Mouse (Mus musculus): ENCODE data around the gene Zfp759. TPM values are rescaled to one million over a fixed set of nuclear protein-coding genes. Genes with fewer than 3 reads are reported as not detected.
A peak's percentile ranks its signal among the peaks of the same experiment; 100 is the strongest.
"Not testable (repeated sequence)": the region's sequence is repeated elsewhere in the genome, so short reads cannot be mapped to it uniquely, and the experiment has no call there.

Gene Zfp759
- polyA plus RNA-seq, 1 experiment from 2014 or later = 2.4 TPM

- H3K4me2 ChIP-seq (ENCODE audit: low read depth) = peak overlapping the region; percentile 73
- WGBS = 7% methylated on average over 9 of the region's 9 CpGs
- H3K27ac ChIP-seq (ENCODE audit: low read depth, low read length) = no peak overlapping the region
- no peaks in the 10 kb centered on the region for H3K4me1 ChIP-seq (ENCODE audit: control insufficient read depth, insufficient read depth, low read length)
- no peaks in the 10 kb centered on the region for H3K36me3 ChIP-seq (ENCODE audit: control insufficient read depth, insufficient read depth, low read length)
- no peak overlapping the region; the same call in 1 of the 2 replicates for H3K9ac ChIP-seq (ENCODE audit: low read length)
- H3K27me3 ChIP-seq (ENCODE audit: control insufficient read depth, insufficient read depth, low read length) = no peaks in the 10 kb centered on the region
- peak; percentile 55; the same call in 1 of the 2 replicates for ATAC-seq (ENCODE audit: insufficient read depth, low FRiP score, low TSS enrichment)
- H3K4me3 ChIP-seq (ENCODE audit: low read depth, low read length) = peak overlapping the region; percentile 59
- no peaks in the 10 kb centered on the region for H3K9me3 ChIP-seq (ENCODE audit: control insufficient read depth, low read length)
- no peak for DNase-seq (ENCODE audit: low spot score)
Observed at GRCm38 (mm10) chr13:67108821-67109206, 12.6 kb upstream of the Zfp759 start.

GRCm38 (mm10) chr13:67112096-67112495 is 9.4 kb upstream of the Zfp759 start:
- H3K4me1 ChIP-seq (ENCODE audit: control insufficient read depth, insufficient read depth, low read length) = no peaks in the 10 kb centered on the region
- no peak overlapping the region for H3K4me3 ChIP-seq (ENCODE audit: low read depth, low read length)
- H3K27ac ChIP-seq (ENCODE audit: low read depth, low read length) = no peak overlapping the region
- H3K4me2 ChIP-seq (ENCODE audit: low read depth) = no peak overlapping the region
- WGBS = 84% methylated on average over 12 of the region's 12 CpGs
- ATAC-seq (ENCODE audit: insufficient read depth, low FRiP score, low TSS enrichment) = no peak
- H3K9ac ChIP-seq (ENCODE audit: low read length) = no peak overlapping the region
- no peaks in the 10 kb centered on the region for H3K27me3 ChIP-seq (ENCODE audit: control insufficient read depth, insufficient read depth, low read length)
- H3K9me3 ChIP-seq (ENCODE audit: control insufficient read depth, low read length) = no peaks in the 10 kb centered on the region
- H3K36me3 ChIP-seq (ENCODE audit: control insufficient read depth, insufficient read depth, low read length) = no peaks in the 10 kb centered on the region
- DNase-seq (ENCODE audit: low spot score) = no peak

- WGBS = 96% methylated on average over 2 of the region's 2 CpGs
- DNase-seq (ENCODE audit: low spot score) = no peak
- Histone ChIP-seq H3K4me2 (ENCODE audit: low read depth) (no peak overlapping the region), H3K9me3 (ENCODE audit: control insufficient read depth, low read length) (no peaks in the 10 kb centered on the region), H3K4me3 (ENCODE audit: low read depth, low read length) (no peak overlapping the region), H3K27me3 (ENCODE audit: control insufficient read depth, insufficient read depth, low read length) (no peaks in the 10 kb centered on the region), H3K4me1 (ENCODE audit: control insufficient read depth, insufficient read depth, low read length) (no peaks in the 10 kb centered on the region), H3K9ac (ENCODE audit: low read length) (no peak overlapping the region), H3K36me3 (ENCODE audit: control insufficient read depth, insufficient read depth, low read length) (no peaks in the 10 kb centered on the region), H3K27ac (ENCODE audit: low read depth, low read length) (no peak overlapping the region)
- no peak for ATAC-seq (ENCODE audit: insufficient read depth, low FRiP score, low TSS enrichment)
Observed at GRCm38 (mm10) chr13:67113287-67113686, 8.2 kb upstream of the Zfp759 start.

- not testable (repeated sequence) for H3K4me1 ChIP-seq (ENCODE audit: control insufficient read depth, insufficient read depth, low read length); H3K27ac ChIP-seq (ENCODE audit: low read depth, low read length); H3K36me3 ChIP-seq (ENCODE audit: control insufficient read depth, insufficient read depth, low read length); H3K27me3 ChIP-seq (ENCODE audit: control insufficient read depth, insufficient read depth, low read length); H3K9ac ChIP-seq (ENCODE audit: low read length); H3K4me3 ChIP-seq (ENCODE audit: low read depth, low read length); DNase-seq (ENCODE audit: low spot score); H3K9me3 ChIP-seq (ENCODE audit: control insufficient read depth, low read length); H3K4me2 ChIP-seq (ENCODE audit: low read depth); ATAC-seq (ENCODE audit: insufficient read depth, low FRiP score, low TSS enrichment)
- 95% methylated on average over 8 of the region's 8 CpGs for WGBS
Observed at GRCm38 (mm10) chr13:67116163-67116562, 5.3 kb upstream of the Zfp759 start, which contains the start of gene Rslcan18. Gene Rslcan18 (minus strand): TSS chr13:67116263.

- Histone ChIP-seq H3K27ac (ENCODE audit: low read depth, low read length) (no peak overlapping the region), H3K4me1 (ENCODE audit: control insufficient read depth, insufficient read depth, low read length) (no peaks in the 10 kb centered on the region), H3K4me3 (ENCODE audit: low read depth, low read length) (no peak overlapping the region), H3K4me2 (ENCODE audit: low read depth) (no peak overlapping the region), H3K9ac (ENCODE audit: low read length) (no peak overlapping the region), H3K27me3 (ENCODE audit: control insufficient read depth, insufficient read depth, low read length) (no peaks in the 10 kb centered on the region), H3K9me3 (ENCODE audit: control insufficient read depth, low read length) (no peaks in the 10 kb centered on the region), H3K36me3 (ENCODE audit: control insufficient read depth, insufficient read depth, low read length) (no peaks in the 10 kb centered on the region; the same call in 1 of the 2 replicates)
- 88% methylated on average over 1 of the region's 1 CpGs for WGBS
- ATAC-seq (ENCODE audit: insufficient read depth, low FRiP score, low TSS enrichment) (no peak), DNase-seq (ENCODE audit: low spot score) (no peak)
Observed at GRCm38 (mm10) chr13:67124460-67124859, 3.0 kb downstream of the Zfp759 start.

GRCm38 (mm10) chr13:67127507-67127906 is 6.0 kb downstream of the Zfp759 start:
- H3K4me1 ChIP-seq (ENCODE audit: control insufficient read depth, insufficient read depth, low read length); H3K27ac ChIP-seq (ENCODE audit: low read depth, low read length); H3K27me3 ChIP-seq (ENCODE audit: control insufficient read depth, insufficient read depth, low read length); H3K9ac ChIP-seq (ENCODE audit: low read length); H3K36me3 ChIP-seq (ENCODE audit: control insufficient read depth, insufficient read depth, low read length); H3K4me3 ChIP-seq (ENCODE audit: low read depth, low read length); DNase-seq (ENCODE audit: low spot score); H3K9me3 ChIP-seq (ENCODE audit: control insufficient read depth, low read length); H3K4me2 ChIP-seq (ENCODE audit: low read depth): not testable (repeated sequence)
- 78% methylated on average over 10 of the region's 10 CpGs for WGBS
- ATAC-seq (ENCODE audit: insufficient read depth, low FRiP score, low TSS enrichment) = peak; percentile 14

GRCm38 (mm10) chr13:67128038-67128721 is 6.7 kb downstream of the Zfp759 start:
- H3K27me3 ChIP-seq (ENCODE audit: control insufficient read depth, insufficient read depth, low read length) = no peaks in the 10 kb centered on the region
- DNase-seq (ENCODE audit: low spot score) (peak; percentile 85), ATAC-seq (ENCODE audit: insufficient read depth, low FRiP score, low TSS enrichment) (peak; percentile 96)
- no peak overlapping the region for H3K27ac ChIP-seq (ENCODE audit: low read depth, low read length)
- peak overlapping the region; percentile 78 for H3K9ac ChIP-seq (ENCODE audit: low read length)
- H3K36me3 ChIP-seq (ENCODE audit: control insufficient read depth, insufficient read depth, low read length) = no peaks in the 10 kb centered on the region; the same call in 1 of the 2 replicates
- H3K9me3 ChIP-seq (ENCODE audit: control insufficient read depth, low read length) = no peaks in the 10 kb centered on the region
- H3K4me3 ChIP-seq (ENCODE audit: low read depth, low read length) = peak overlapping the region; percentile 69
- WGBS = under 1% methylated on average over 18 of the region's 18 CpGs
- H3K4me2 ChIP-seq (ENCODE audit: low read depth) = peak overlapping the region; percentile 66
- H3K4me1 ChIP-seq (ENCODE audit: control insufficient read depth, insufficient read depth, low read length) = no peaks in the 10 kb centered on the region

GRCm38 (mm10) chr13:67166122-67166521 is 44.7 kb downstream of the Zfp759 start:
- H3K27me3 ChIP-seq (ENCODE audit: control insufficient read depth, insufficient read depth, low read length); H3K9ac ChIP-seq (ENCODE audit: low read length); ATAC-seq (ENCODE audit: insufficient read depth, low FRiP score, low TSS enrichment); H3K4me1 ChIP-seq (ENCODE audit: control insufficient read depth, insufficient read depth, low read length); DNase-seq (ENCODE audit: low spot score); H3K27ac ChIP-seq (ENCODE audit: low read depth, low read length); H3K4me3 ChIP-seq (ENCODE audit: low read depth, low read length); H3K9me3 ChIP-seq (ENCODE audit: control insufficient read depth, low read length); H3K36me3 ChIP-seq (ENCODE audit: control insufficient read depth, insufficient read depth, low read length); H3K4me2 ChIP-seq (ENCODE audit: low read depth): not testable (repeated sequence)
- WGBS = 65% methylated on average over 4 of the region's 4 CpGs

GRCm38 (mm10) chr13:67172991-67173722 is 51.7 kb downstream of the Zfp759 start, which contains the start of gene Rsl1:
Gene Rsl1 (plus strand): TSS chr13:67173182.
- H3K27ac ChIP-seq (ENCODE audit: low read depth, low read length); H3K27me3 ChIP-seq (ENCODE audit: control insufficient read depth, insufficient read depth, low read length); H3K4me1 ChIP-seq (ENCODE audit: control insufficient read depth, insufficient read depth, low read length); H3K36me3 ChIP-seq (ENCODE audit: control insufficient read depth, insufficient read depth, low read length); H3K9me3 ChIP-seq (ENCODE audit: control insufficient read depth, low read length): not testable (repeated sequence)
- ATAC-seq (ENCODE audit: insufficient read depth, low FRiP score, low TSS enrichment) = peak; percentile 98
- Histone ChIP-seq H3K9ac (ENCODE audit: low read length) (peak within 1 kb of the TSS; percentile 59), H3K4me3 (ENCODE audit: low read depth, low read length) (peak within 1 kb of the TSS; percentile 57), H3K4me2 (ENCODE audit: low read depth) (peak within 1 kb of the TSS; percentile 54)
- DNase-seq (ENCODE audit: low spot score) = peak; percentile 72
- WGBS = under 1% methylated on average over 16 of the region's 17 CpGs
